Mouse (Mus musculus) cerebellum, postnatal 10 days (tissue): ENCODE data around the gene Mtr.

Experiments
- DNase-seq, 2 experiments: peaks; one replicate each; pipeline ENCODE4 v3.0.0; 2021; ENCODE audit warnings: mixed read lengths in 2 of 2

The Mtr gene

DNA sequence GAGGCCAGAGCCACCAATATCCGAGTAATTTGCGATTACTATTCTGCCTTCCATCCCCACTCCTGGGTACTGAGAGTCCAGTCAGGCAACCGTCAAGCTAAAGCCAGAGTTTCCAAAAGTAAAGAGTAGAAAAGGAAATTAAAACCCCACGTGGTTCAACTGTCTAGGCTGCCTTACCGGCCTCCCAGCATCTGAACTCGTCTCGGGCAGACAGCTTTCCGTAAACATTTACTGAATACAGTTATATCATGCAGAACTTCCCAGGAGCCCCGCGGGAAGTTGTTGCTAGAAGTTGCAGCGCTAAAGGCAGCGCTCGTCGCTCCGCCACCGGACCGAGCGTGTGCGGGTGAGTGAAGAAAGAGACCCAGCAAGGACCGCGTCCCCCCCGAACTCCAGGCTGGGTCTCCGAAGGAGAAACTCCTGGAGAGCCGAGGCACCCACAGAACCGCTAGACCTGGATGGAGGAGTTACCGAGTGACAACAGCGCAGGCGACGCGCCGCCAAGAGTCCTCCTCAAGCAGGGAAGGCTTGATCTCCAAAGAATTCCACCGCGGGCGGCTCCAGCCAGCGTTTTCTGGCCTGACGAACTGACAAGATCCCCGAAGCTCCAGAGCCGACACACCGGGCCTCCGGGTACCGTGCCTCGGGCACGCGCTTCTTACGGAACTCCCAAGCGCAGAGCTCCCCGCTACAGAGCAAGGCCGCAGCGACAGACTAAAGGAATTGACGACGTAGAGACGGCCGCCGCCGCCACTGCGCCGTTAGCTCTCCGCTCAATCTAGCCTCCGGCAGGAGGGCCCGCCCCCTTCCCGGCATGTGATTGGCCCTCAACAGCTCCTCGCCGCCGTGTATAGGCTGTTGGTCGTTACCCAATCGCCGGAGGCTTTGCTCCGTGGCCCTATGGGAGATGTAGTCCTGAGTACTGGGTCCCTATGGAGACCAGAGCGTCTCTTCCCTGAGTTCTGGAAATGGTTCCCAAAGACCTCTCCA, at the start of gene Mtr:
Gene Mtr, minus strand, starts transcription at position 723 of the 990 bp plus-strand sequence.
- DNase-seq = peak; percentile 98 to 99

- no peak for DNase-seq
Measured at GRCm38 (mm10) chr13:12307286-12307685, 49.4 kb upstream of the Mtr start.

DNA sequence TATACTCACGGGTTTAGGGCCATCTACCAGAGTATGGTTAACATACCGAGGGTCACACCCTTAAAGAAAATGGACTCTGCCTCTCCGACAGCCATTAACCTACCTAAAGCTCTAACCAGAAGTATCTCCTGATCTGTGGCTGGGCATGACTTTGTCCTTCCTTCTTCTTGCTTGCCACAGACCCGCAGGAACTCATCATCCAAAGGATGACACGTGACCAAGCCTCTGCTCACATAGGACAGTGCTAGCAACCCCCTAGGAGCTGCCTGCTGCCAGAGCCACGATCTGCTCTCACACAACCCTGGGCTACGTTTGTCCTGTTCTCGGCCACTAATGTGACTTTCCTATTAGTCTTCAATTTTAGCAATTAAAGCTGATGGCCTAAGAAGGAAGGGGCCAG, 47.6 kb upstream of the Mtr start:
- DNase-seq = no peak

GRCm38 (mm10) chr13:12304991-12305390, 47.1 kb upstream of the Mtr start:
- no peak for DNase-seq

DNA sequence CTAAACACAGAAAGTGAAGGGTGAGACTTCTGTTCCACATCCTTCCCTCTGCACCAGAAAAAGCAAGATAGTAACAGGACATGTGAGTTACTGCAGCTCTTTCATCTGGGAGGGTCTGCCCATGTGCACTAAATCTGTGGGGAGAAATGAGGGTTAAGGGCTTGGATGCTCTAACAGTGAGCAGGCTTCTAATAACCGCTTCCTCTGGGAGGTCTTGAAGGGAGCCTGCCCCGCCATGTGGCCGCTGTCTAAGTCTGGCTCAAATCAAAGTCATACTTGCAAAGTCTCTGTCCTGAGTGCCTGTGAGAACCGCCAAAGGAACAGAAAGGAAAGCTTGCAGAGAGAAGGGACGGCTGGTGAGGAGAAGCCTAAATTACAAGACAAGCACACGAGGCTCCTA, 39.9 kb upstream of the Mtr start:
- DNase-seq = no peak

DNA sequence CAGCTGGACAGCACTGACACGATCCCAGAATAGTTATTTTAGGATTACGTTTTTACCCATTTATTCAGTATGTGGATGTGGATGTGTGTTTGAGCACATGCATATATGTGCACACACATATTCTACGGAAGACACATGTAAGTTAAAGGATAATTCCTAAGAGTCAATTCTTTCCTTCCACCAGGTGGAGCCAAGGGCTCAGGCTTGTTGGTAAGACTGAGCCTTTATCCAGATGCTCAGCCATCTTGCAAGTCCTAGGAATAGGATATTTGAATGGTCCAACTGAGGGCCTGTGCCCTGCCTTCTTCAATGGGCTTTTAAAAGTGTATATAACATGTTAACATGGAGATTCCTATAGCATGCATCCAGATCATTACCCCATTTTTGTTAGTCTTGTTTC, 38.8 kb upstream of the Mtr start:
- DNase-seq = peak; percentile 34 to 50

DNA sequence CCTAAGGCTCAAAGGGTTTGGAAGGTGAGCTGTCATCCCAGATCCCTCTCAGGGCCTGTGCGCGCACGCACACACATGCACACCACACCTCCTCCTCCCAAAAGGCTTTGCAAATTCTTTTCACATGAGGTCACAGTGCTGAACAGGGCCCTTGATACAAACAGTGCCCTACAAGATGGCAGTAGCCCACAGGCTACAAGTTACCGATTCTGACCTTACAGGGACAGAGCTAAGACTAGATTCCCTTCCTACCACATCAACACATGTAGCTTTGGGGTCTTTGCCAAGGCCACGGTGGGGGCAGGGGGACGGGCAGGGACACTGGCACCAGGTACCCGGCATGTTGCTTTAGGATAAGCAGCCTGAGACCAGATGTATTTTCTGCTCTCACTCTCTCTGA, 35.9 kb upstream of the Mtr start:
- peak; percentile 7 to 10 for DNase-seq

- DNase-seq = no peak
Measured at GRCm38 (mm10) chr13:12290700-12291099, 32.8 kb upstream of the Mtr start.

- no peak for DNase-seq
Measured at GRCm38 (mm10) chr13:12284528-12284927, 26.6 kb upstream of the Mtr start.

DNA sequence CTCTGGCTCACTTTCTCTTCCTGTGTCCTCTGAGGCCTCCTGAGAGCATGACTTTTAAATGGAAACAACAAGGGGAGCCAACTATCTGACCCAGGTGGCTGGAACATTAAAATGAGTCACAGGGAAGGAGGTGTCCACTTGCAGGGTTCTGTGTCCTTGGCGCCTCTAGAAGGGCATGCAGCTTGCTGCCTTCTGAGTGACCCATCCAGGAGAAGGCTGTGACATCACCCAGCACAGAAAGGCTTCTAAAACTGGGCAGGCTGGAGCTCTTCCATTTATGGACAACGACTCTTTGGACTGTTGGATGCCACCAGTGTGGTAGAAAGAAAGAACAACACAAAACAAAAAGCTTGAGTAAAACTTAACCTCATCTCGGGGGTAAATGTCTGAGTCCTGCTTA, 25.9 kb upstream of the Mtr start:
- DNase-seq = no peak

DNA sequence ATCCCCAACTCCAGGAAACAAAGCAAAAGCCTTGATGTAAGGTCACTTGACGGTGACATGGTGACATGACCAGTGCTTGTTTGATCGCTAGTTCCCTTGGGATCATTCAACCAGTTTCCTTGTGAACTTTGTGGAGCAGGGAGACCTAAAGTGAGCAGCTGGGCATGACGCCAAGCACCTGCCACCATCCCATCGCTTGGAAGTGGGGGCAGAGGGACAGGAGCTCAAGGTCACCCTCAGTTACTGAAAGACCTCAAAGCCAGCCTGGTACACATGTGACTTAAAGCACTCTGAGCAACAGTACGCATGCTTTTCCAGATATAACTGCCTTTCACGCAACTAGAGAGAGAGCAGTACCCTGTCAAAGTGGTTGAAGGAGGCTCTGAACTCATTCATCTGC, 16.8 kb upstream of the Mtr start:
- no peak for DNase-seq

- DNase-seq = no peak
Measured at GRCm38 (mm10) chr13:12274220-12274619, 16.3 kb upstream of the Mtr start.

GRCm38 (mm10) chr13:12272953-12273352, 15.0 kb upstream of the Mtr start:
- DNase-seq = peak; percentile 48 to 69

GRCm38 (mm10) chr13:12267971-12268370, 10.1 kb upstream of the Mtr start:
- no peak for DNase-seq

GRCm38 (mm10) chr13:12267097-12267496, 9.2 kb upstream of the Mtr start:
- DNase-seq = no peak

DNA sequence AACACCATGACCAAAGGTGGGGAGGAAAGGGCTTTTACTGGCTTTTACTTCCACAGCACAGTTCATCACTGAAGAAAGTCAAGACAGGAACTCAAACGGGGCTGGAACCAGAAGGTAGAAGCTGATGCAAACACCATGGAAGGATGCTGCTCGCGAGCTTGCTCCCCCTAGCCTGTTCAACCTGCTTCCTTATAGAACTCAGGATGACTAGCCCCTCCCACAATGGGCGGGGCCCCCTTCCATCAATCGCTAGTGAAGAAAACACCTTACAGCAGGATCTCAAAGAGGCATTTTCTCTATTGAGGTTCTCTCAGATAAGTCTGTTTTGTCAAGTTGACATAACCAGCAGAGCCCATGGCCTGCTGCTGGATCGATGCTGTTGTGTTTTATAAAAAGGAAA, 6.1 kb upstream of the Mtr start:
- DNase-seq = no peak

DNA sequence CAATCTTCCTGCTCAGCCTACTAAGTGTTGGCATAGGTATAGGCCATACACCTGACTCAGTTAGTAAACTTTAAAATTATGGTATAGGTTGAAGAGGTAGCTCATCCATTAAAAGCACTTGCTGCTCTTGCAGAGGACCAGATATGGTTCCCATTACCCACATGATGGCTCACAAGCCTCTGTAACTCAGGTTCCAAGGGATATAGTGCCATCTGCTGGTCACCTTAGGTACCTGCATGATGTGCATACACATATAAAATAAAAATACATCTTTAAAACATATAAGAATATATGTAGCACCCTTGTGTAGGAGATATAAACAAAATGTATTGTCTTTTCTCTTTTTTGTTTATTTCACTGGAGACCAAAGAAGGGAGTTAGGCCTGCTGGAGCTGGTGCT, 3.6 kb upstream of the Mtr start:
- DNase-seq = no peak

GRCm38 (mm10) chr13:12256871-12257390, 982 bp downstream of the Mtr start:
- peak in 1 of 2 experiments; percentile 10 for DNase-seq

DNA sequence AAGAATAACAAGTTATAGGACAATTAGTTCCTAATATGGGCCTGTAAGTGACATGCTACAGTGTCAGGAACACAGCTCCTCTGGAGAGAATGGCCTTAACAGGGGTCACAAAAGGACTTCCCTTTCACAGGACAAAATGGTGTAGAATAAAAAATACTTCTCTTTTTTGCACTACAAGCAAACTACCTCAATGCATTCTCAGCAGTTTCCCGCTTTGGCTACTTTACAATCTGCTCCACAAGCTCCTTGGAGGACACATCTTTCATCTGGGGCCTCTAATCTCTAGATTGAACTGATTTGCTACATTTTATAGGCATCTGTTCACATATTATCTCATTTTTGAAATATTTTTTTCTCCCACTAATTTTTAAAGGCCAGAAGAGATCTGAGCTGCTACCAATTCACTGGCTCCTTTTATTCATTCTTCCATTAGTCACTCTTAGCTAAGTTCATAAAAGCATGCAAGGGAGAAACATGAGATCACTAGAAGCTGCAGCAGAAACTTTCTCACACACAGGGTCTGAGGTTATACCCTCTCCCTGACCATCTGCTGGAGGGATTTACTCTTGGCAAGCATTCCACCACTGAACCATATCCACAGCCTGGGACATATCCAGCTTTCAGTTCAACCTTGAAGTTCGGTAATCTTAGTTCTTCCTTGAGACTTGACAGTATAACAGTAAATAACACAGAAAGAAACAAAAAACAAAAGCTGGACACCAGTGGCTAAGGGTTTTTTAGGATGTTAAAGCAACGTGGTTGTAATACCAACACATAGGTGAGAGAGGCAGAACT, 1.8 kb downstream of the Mtr start:
- DNase-seq = peak; percentile 19 to 28

DNA sequence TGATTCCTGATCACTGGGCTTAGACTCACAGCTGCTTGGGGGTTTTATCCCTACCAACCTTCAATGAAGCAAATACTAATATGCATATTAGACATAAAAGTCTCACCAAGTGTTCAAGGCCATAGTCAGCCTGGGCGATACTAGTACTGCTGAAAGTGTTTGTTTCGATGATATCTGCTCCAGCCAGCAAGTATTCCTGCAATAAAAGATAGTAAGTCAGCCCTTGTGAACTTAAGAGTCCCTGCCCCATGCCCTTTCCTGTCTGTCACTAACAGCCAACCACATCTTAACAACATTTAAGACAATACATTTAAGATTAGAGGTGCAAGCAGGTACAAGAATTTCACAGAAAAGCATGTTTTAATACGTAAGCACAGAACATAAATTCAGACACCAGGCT, 7.4 kb downstream of the Mtr start:
- no peak for DNase-seq

DNA sequence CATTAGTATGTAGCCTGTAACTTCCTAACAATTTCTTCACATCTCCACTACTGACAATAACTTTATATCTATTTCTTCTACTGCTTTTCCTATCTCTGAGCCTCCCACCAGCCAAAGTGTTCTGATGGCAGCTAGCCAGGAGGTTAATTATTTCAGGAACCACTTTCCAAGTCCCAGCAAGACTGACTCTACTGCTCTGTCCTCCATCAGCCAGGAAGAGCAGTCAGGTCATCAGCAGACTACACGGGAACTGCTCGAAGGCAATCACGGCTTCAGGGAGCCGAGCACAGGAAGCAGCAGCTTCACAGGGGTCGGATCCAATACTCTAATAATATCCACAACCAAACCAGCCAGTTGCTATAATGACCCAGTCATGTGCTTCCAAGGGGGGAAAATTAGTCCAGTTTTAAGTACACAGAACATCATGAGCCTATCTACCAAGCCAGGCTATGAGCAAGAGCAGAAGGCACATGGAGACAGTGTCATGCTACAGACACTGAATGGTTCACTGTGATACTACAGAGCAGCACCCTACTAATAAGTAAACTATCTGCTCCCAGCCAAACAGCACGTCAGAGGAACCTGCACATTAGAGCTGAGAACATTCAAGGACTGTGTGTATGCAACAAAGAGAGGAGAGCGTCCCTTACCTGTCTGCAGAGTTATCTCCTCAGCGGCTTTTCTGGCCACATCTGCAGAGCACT, 8.6 kb downstream of the Mtr start:
- DNase-seq = no peak

DNA sequence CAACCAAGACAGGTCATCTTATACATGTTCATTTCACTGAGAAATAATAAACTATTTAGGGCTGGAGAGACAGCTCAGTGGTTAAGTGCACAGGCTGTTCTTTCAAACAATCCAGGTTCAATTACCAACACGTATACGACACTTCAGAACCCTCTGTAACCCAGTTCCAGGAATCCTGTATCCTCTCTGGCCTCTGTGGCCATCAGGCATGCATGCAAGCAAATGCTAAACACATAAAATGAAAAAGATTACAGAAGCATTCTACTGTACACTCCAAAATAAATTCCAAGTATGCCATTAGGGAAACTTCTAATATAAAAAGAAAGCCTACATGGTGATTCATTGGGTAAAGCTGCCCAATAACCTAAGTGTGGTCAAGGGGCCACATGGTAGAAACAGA, 12.0 kb downstream of the Mtr start:
- DNase-seq = no peak

DNA sequence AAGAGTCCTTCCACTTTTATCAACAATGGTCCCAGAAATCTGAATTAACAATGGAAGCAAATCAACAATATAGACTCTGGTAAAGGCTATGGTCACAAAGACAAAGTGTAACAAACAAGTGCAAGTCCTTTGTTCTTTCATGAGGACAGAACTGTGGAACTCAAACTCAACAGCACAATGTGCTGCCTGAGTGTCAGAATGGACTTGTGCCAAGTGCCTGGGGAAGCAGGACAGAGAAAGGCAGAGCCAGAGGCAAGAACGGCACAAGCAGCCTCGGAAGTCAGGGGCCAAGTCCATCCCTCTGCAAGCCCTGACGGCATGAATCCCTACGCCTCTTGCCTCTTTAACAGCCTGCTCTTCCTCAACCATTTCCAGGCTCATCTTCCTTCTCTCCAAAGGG, 13.9 kb downstream of the Mtr start:
- peak; percentile 20 to 56 for DNase-seq
